Mouse (Mus musculus) forebrain, postnatal 0 days (tissue): ENCODE results near the gene Sox5. TPM values are rescaled to one million over a fixed set of nuclear protein-coding genes. Genes with fewer than 3 reads are reported as not detected.

Experiments used
- ATAC-seq: fragments of 200-750 bp; cut with Nextera tagmentation; 2 replicates; pipeline ENCODE4 v1.8.0; 2017; ENCODE audit warnings: mild to moderate bottlenecking, moderate library complexity
- DNase-seq: peaks from one replicate; pipeline ENCODE4 v3.0.0-alpha.2; 2015
- H3K27ac ChIP-seq: fragments of 300-500 bp; sonication (generic); 2 replicates; pipeline ENCODE4 v1.5.1; 2014; ENCODE audit warnings: low read depth, mild to moderate bottlenecking, antibody characterized with exemption, low read length, moderate library complexity, mixed read lengths
- H3K27me3 ChIP-seq: fragments of 300-500 bp; sonication (generic); 2 replicates; pipeline ENCODE4 v1.6.1; 2014; ENCODE audit warnings: mild to moderate bottlenecking, low read length, mixed read lengths; ENCODE audit not compliant: insufficient read depth
- H3K36me3 ChIP-seq: fragments of 300-500 bp; sonication (generic); 2 replicates; pipeline ENCODE4 v1.6.1; 2014; ENCODE audit warnings: mild to moderate bottlenecking, moderate library complexity; ENCODE audit not compliant: insufficient read depth
- H3K4me1 ChIP-seq: fragments of 300-500 bp; sonication (generic); 2 replicates; pipeline ENCODE4 v1.6.1; 2014; ENCODE audit warnings: antibody characterized with exemption; ENCODE audit not compliant: insufficient read depth
- H3K4me2 ChIP-seq: fragments of 300-500 bp; sonication (generic); 2 replicates; pipeline ENCODE4 v1.6.1; 2014; ENCODE audit warnings: low read depth, mild to moderate bottlenecking, moderate library complexity
- H3K4me3 ChIP-seq: fragments of 300-500 bp; sonication (generic); 2 replicates; pipeline ENCODE4 v1.5.1; 2014; ENCODE audit warnings: low read depth, low read length, mixed read lengths
- H3K9ac ChIP-seq: fragments of 300-500 bp; sonication (generic); 2 replicates; pipeline ENCODE4 v1.6.1; 2014; ENCODE audit warnings: mild to moderate bottlenecking
- H3K9me3 ChIP-seq: fragments of 300-500 bp; sonication (generic); 2 replicates; pipeline ENCODE4 v1.6.1; 2016; ENCODE audit warnings: low read length
- CTCF ChIP-seq: sonication (generic); IDR thresholded peaks from 2 replicates; pipeline ENCODE4 v1.5.1; 2016; ENCODE audit warnings: antibody characterized with exemption, control low read depth, low read depth
- WGBS: fragments of 180-500 bp; shearing (Covaris S2); extraction: QIAGEN DNeasy Blood & Tissue Kit; methylation state at CpG from one replicate; pipeline ENCODE4 v1.1.7; 2014; 5-methylcytosine and 5-hydroxymethylcytosine counted together
- polyA plus RNA-seq: library from polyadenylated mRNA; unstranded; fragments of >200 nt; fragmentation: Nextera tagmentation; extraction: Ambion mirVana; gene quantifications from 2 replicates; pipeline ENCODE4 v1.2.1, GENCODE M21; 2015
- total RNA-seq: library from RNA; depleted of rRNA; stranded (reverse); fragments of >200 nt; gene quantifications from 2 replicates; pipeline ENCODE4 v1.2.3, GENCODE M21; 2014

Gene Sox5
- total and polyA plus RNA-seq, 2 experiments from 2014 or later = 31.6 to 62.8 TPM

GRCm38 (mm10) chr6:144105645-144106044 lies 676.1 kb downstream of the Sox5 start:
- H3K36me3 ChIP-seq = no peaks in the 10 kb centered on the region
- ATAC-seq = no peak
- H3K4me1 ChIP-seq = peaks cover 11% of the 10 kb centered on the region
- no peak overlapping the region for H3K4me3 ChIP-seq
- no peak overlapping the region for H3K9ac ChIP-seq
- no peak overlapping the region for H3K4me2 ChIP-seq
- DNase-seq = no peak
- 60% methylated on average over 12 of the region's 12 CpGs for WGBS
- no peak overlapping the region for H3K27ac ChIP-seq
- no peaks in the 10 kb centered on the region for H3K27me3 ChIP-seq
- TF ChIP-seq CTCF = no peak
- H3K9me3 ChIP-seq = no peaks in the 10 kb centered on the region

GRCm38 (mm10) chr6:144103612-144104011 lies 678.2 kb downstream of the Sox5 start:
- no peak for ATAC-seq
- WGBS = 87% methylated on average over 6 of the region's 6 CpGs
- Histone ChIP-seq H3K27ac (no peak overlapping the region), H3K9me3 (no peaks in the 10 kb centered on the region), H3K4me3 (no peak overlapping the region), H3K4me2 (no peak overlapping the region), H3K9ac (no peak overlapping the region), H3K4me1 (peaks cover 11% of the 10 kb centered on the region), H3K36me3 (no peaks in the 10 kb centered on the region), H3K27me3 (no peaks in the 10 kb centered on the region)
- no peak for DNase-seq
- TF ChIP-seq CTCF = no peak

DNA sequence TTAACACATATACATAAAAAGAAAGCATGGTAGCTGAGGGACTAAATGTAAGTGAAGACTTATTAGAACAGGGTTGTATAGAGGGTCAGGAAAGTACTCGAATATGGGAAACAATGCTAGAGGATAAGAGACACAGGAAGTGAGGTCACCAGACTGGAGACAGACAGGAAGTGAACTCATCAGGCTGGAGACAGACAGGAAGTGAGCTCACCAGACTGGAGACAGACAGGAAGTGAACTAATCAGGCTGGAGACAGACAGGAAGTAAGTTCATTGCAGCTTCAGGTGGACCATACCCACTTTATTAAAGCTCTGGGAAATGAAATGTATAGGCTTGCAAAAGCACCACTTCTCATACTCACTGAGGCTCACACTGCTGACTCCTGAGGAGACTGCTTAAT lies 680.9 kb downstream of the Sox5 start:
- no peak overlapping the region for H3K9ac ChIP-seq
- WGBS = 94% methylated on average over 1 of the region's 1 CpGs
- no peaks in the 10 kb centered on the region for H3K27me3 ChIP-seq
- DNase-seq (no peak), ATAC-seq (no peak)
- no peaks in the 10 kb centered on the region for H3K9me3 ChIP-seq
- H3K36me3 ChIP-seq = no peaks in the 10 kb centered on the region
- H3K27ac ChIP-seq = no peak overlapping the region
- H3K4me3 ChIP-seq = no peak overlapping the region
- no peak overlapping the region for H3K4me2 ChIP-seq
- TF ChIP-seq CTCF = no peak
- no peaks in the 10 kb centered on the region for H3K4me1 ChIP-seq

GRCm38 (mm10) chr6:144098119-144098518 lies 683.7 kb downstream of the Sox5 start:
- Histone ChIP-seq H3K27ac (0 out of 2 replicates have a peak overlapping the region, but pooled peaks have one; percentile 46), H3K9me3 (no peaks in the 10 kb centered on the region), H3K36me3 (no peaks in the 10 kb centered on the region), H3K4me2 (peak overlapping the region; percentile 17; the same call in 1 of the 2 replicates), H3K9ac (no peak overlapping the region), H3K27me3 (no peaks in the 10 kb centered on the region), H3K4me3 (no peak overlapping the region), H3K4me1 (no peaks in the 10 kb centered on the region)
- no peak for DNase-seq
- WGBS = 19% methylated on average over 9 of the region's 9 CpGs
- no peak for TF ChIP-seq CTCF
- peak; percentile 69 for ATAC-seq

DNA sequence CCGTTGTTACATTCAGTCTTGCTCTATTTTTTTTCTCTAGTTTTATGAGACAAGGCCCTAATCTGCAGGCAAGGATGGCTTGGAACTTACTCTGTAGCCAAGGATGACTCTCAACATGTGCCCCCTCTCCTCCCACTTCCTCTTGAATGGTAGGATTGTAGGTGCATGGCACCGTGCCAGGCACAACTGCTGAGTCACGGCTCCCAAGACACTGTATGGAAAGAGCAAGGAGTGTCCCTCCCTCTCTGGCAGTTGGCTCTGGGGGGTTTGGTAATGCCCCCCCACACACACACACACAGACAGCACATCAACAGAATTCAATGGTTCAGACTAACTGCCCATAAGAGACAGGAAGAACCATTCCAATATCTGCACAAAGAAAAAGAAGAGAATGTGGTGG lies 693.5 kb downstream of the Sox5 start:
- ATAC-seq = no peak
- no peak for DNase-seq
- WGBS = 67% methylated on average over 3 of the region's 3 CpGs
- TF ChIP-seq CTCF = no peak
- H3K9me3 ChIP-seq = no peaks in the 10 kb centered on the region
- H3K4me2 ChIP-seq = no peak overlapping the region
- H3K27me3 ChIP-seq = no peaks in the 10 kb centered on the region
- H3K27ac ChIP-seq = no peak overlapping the region
- H3K4me3 ChIP-seq = no peak overlapping the region
- no peak overlapping the region for H3K9ac ChIP-seq
- no peaks in the 10 kb centered on the region for H3K36me3 ChIP-seq
- no peaks in the 10 kb centered on the region for H3K4me1 ChIP-seq

DNA sequence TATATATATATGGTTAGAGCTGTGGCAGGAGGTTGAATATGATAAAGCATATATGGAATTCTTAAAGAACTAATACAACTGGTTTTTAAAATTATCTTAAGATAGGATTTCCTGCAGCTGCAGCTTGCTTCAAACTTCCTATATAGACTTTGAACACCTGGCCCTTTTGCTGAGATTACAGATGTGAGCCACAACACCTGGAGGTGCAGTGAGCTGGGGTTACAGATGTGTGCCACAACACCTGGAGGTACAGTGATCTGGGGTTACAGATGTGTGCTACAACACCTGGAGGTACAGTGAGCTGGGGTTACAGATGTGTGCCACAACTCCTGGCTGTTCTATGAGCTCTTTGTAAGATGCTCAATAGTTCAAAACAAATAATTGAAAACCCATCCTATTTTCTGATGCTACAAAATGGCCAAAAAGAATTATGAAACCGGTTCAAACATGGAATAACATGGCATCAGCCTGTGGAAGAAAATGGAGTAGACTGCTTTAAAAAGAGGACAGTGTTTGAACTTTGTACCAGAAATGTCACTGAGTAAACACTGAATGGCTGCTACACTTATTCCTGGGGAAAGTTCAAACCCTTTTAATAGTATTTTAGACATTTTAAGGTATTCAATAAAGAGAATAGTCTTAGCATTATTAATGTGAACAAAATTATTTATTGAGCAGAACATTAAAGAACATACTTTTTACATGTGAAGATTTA lies 695.5 kb downstream of the Sox5 start:
- Histone ChIP-seq H3K27ac (no peak overlapping the region), H3K9ac (no peak overlapping the region), H3K4me3 (no peak overlapping the region), H3K9me3 (no peaks in the 10 kb centered on the region), H3K4me1 (no peaks in the 10 kb centered on the region), H3K4me2 (no peak overlapping the region), H3K27me3 (no peaks in the 10 kb centered on the region), H3K36me3 (no peaks in the 10 kb centered on the region)
- no peak for TF ChIP-seq CTCF
- no peak for DNase-seq
- WGBS = 81% methylated on average over 1 of the region's 1 CpGs
- no peak for ATAC-seq

GRCm38 (mm10) chr6:144082297-144082696 lies 699.5 kb downstream of the Sox5 start:
- TF ChIP-seq CTCF = no peak
- no peak overlapping the region for H3K9ac ChIP-seq

More at GRCm38 (mm10) chr6:144082297-144082696, 699.5 kb downstream of the Sox5 start:
- Histone ChIP-seq H3K4me3 (no peak overlapping the region), H3K27me3 (no peaks in the 10 kb centered on the region), H3K4me2 (no peak overlapping the region), H3K4me1 (no peaks in the 10 kb centered on the region), H3K27ac (no peak overlapping the region), H3K36me3 (no peaks in the 10 kb centered on the region), H3K9me3 (no peaks in the 10 kb centered on the region)
- ATAC-seq = no peak
- no peak for DNase-seq
- WGBS = 70% methylated on average over 9 of the region's 9 CpGs
